Mouse (Mus musculus): ENCODE data around the gene Bbs9. TPM values are rescaled to one million over a fixed set of nuclear protein-coding genes. Genes with fewer than 3 reads are reported as not detected.

Bbs9 gene
- polyA plus RNA-seq, 1 experiment from 2014 or later, result 11.9 TPM

GRCm38 (mm10) chr9:22665155-22665554 lies 189.6 kb downstream of the Bbs9 start:
- Histone ChIP-seq H3K4me1 (no peaks in the 10 kb centered on the region), H3K9me3 (no peaks in the 10 kb centered on the region), H3K36me3 (replicated peaks) (no peaks in the 10 kb centered on the region), H3K4me3 (no peak overlapping the region), H3K27me3 (replicated peaks; ENCODE audit: low read depth, poor library complexity, severe bottlenecking) (no peaks in the 10 kb centered on the region), H3K27ac (replicated peaks) (no peak overlapping the region)
- DNase-seq (ENCODE audit: low spot score), result no peak
- WGBS, result 87% methylated on average over 8 of the region's 8 CpGs

- Histone ChIP-seq H3K9me3 (no peaks in the 10 kb centered on the region), H3K36me3 (replicated peaks) (no peaks in the 10 kb centered on the region), H3K4me1 (no peaks in the 10 kb centered on the region), H3K27me3 (replicated peaks; ENCODE audit: low read depth, poor library complexity, severe bottlenecking) (no peaks in the 10 kb centered on the region), H3K4me3 (no peak overlapping the region), H3K27ac (replicated peaks) (no peak overlapping the region)
- no peak for DNase-seq (ENCODE audit: low spot score)
- 95% methylated on average over 2 of the region's 2 CpGs for WGBS
These were observed 197.4 kb downstream of the Bbs9 start for GRCm38 (mm10) chr9:22672937-22673336.

GRCm38 (mm10) chr9:22677132-22677829 lies 201.8 kb downstream of the Bbs9 start:
- DNase-seq (ENCODE audit: low spot score), result no peak
- Histone ChIP-seq H3K9me3 (no peaks in the 10 kb centered on the region), H3K4me3 (no peak overlapping the region), H3K27me3 (replicated peaks; ENCODE audit: low read depth, poor library complexity, severe bottlenecking) (no peaks in the 10 kb centered on the region), H3K27ac (replicated peaks) (no peak overlapping the region), H3K4me1 (no peaks in the 10 kb centered on the region), H3K36me3 (replicated peaks) (no peaks in the 10 kb centered on the region)
- 92% methylated on average over 7 of the region's 7 CpGs for WGBS

- Histone ChIP-seq H3K4me1 (no peaks in the 10 kb centered on the region), H3K27ac (replicated peaks) (no peak overlapping the region), H3K9me3 (no peaks in the 10 kb centered on the region), H3K36me3 (replicated peaks) (no peaks in the 10 kb centered on the region), H3K4me3 (no peak overlapping the region), H3K27me3 (replicated peaks; ENCODE audit: low read depth, poor library complexity, severe bottlenecking) (no peaks in the 10 kb centered on the region)
- WGBS, result 85% methylated on average over 4 of the region's 4 CpGs
- DNase-seq (ENCODE audit: low spot score), result no peak
These were observed 202.5 kb downstream of the Bbs9 start for GRCm38 (mm10) chr9:22677997-22678396.

GRCm38 (mm10) chr9:22678496-22678895 lies 203.0 kb downstream of the Bbs9 start:
- Histone ChIP-seq H3K36me3 (replicated peaks) (no peaks in the 10 kb centered on the region), H3K9me3 (no peaks in the 10 kb centered on the region), H3K4me3 (no peak overlapping the region), H3K27ac (replicated peaks) (no peak overlapping the region), H3K4me1 (no peaks in the 10 kb centered on the region), H3K27me3 (replicated peaks; ENCODE audit: low read depth, poor library complexity, severe bottlenecking) (no peaks in the 10 kb centered on the region)
- DNase-seq (ENCODE audit: low spot score), result no peak
- 91% methylated on average over 4 of the region's 4 CpGs for WGBS

- no peak for DNase-seq (ENCODE audit: low spot score)
- 90% methylated on average over 4 of the region's 4 CpGs for WGBS
- Histone ChIP-seq H3K4me1 (peaks cover 5% of the 10 kb centered on the region; the same call in 1 of the 2 replicates), H3K36me3 (replicated peaks) (no peaks in the 10 kb centered on the region), H3K4me3 (no peak overlapping the region), H3K27ac (replicated peaks) (no peak overlapping the region), H3K27me3 (replicated peaks; ENCODE audit: low read depth, poor library complexity, severe bottlenecking) (no peaks in the 10 kb centered on the region), H3K9me3 (no peaks in the 10 kb centered on the region)
These were observed 204.0 kb downstream of the Bbs9 start for GRCm38 (mm10) chr9:22679485-22679884.

- no peaks in the 10 kb centered on the region for H3K27me3 ChIP-seq (replicated peaks; ENCODE audit: low read depth, poor library complexity, severe bottlenecking)
- H3K4me1 ChIP-seq, result peaks cover 5% of the 10 kb centered on the region; the same call in 1 of the 2 replicates
- H3K36me3 ChIP-seq (replicated peaks), result no peaks in the 10 kb centered on the region
- DNase-seq (ENCODE audit: low spot score), result no peak
- 89% methylated on average over 12 of the region's 12 CpGs for WGBS
- no peak overlapping the region for H3K4me3 ChIP-seq
- no peaks in the 10 kb centered on the region for H3K9me3 ChIP-seq
- no peak overlapping the region for H3K27ac ChIP-seq (replicated peaks)
These were observed 204.5 kb downstream of the Bbs9 start for GRCm38 (mm10) chr9:22680031-22680430.

- no peak overlapping the region for H3K4me3 ChIP-seq
- DNase-seq (ENCODE audit: low spot score), result no peak
- no peak overlapping the region for H3K27ac ChIP-seq (replicated peaks)
- H3K4me1 ChIP-seq, result peaks cover 5% of the 10 kb centered on the region; the same call in 1 of the 2 replicates
- WGBS, result 86% methylated on average over 1 of the region's 1 CpGs
- no peaks in the 10 kb centered on the region for H3K27me3 ChIP-seq (replicated peaks; ENCODE audit: low read depth, poor library complexity, severe bottlenecking)
- H3K9me3 ChIP-seq, result no peaks in the 10 kb centered on the region
- H3K36me3 ChIP-seq (replicated peaks), result no peaks in the 10 kb centered on the region
These were observed 205.0 kb downstream of the Bbs9 start for GRCm38 (mm10) chr9:22680484-22680883.

- 59% methylated on average over 3 of the region's 3 CpGs for WGBS
- DNase-seq (ENCODE audit: low spot score), result no peak
- H3K4me1 ChIP-seq, result peaks cover 9% of the 10 kb centered on the region; the same call in 1 of the 2 replicates
- no peak overlapping the region for H3K4me3 ChIP-seq
- H3K36me3 ChIP-seq (replicated peaks), result no peaks in the 10 kb centered on the region
- H3K27ac ChIP-seq (replicated peaks), result no peak overlapping the region
- H3K27me3 ChIP-seq (replicated peaks; ENCODE audit: low read depth, poor library complexity, severe bottlenecking), result no peaks in the 10 kb centered on the region
- H3K9me3 ChIP-seq, result no peaks in the 10 kb centered on the region
These were observed 208.3 kb downstream of the Bbs9 start for GRCm38 (mm10) chr9:22683786-22684185.

- Histone ChIP-seq H3K27me3 (replicated peaks; ENCODE audit: low read depth, poor library complexity, severe bottlenecking) (no peaks in the 10 kb centered on the region), H3K27ac (replicated peaks) (no peak overlapping the region), H3K4me1 (peaks cover 16% of the 10 kb centered on the region), H3K9me3 (no peaks in the 10 kb centered on the region), H3K36me3 (replicated peaks) (no peaks in the 10 kb centered on the region), H3K4me3 (no peak overlapping the region)
- no peak for DNase-seq (ENCODE audit: low spot score)
- WGBS, result 83% methylated on average over 6 of the region's 6 CpGs
These were observed 211.4 kb downstream of the Bbs9 start for GRCm38 (mm10) chr9:22686765-22687472.

GRCm38 (mm10) chr9:22690234-22690633 lies 214.7 kb downstream of the Bbs9 start:
- WGBS, result 45% methylated on average over 7 of the region's 7 CpGs
- no peaks in the 10 kb centered on the region for H3K27me3 ChIP-seq (replicated peaks; ENCODE audit: low read depth, poor library complexity, severe bottlenecking)

GRCm38 (mm10) chr9:22695392-22695791 lies 219.9 kb downstream of the Bbs9 start:
- 86% methylated on average over 4 of the region's 4 CpGs for WGBS
- H3K27me3 ChIP-seq (replicated peaks; ENCODE audit: low read depth, poor library complexity, severe bottlenecking), result no peaks in the 10 kb centered on the region
- peaks cover 12% of the 10 kb centered on the region for H3K4me1 ChIP-seq
- no peaks in the 10 kb centered on the region for H3K9me3 ChIP-seq
- no peaks in the 10 kb centered on the region for H3K36me3 ChIP-seq (replicated peaks)
- no peak for DNase-seq (ENCODE audit: low spot score)
- no peak overlapping the region for H3K4me3 ChIP-seq
- no peak overlapping the region for H3K27ac ChIP-seq (replicated peaks)

More at GRCm38 (mm10) chr9:22690234-22690633, 214.7 kb downstream of the Bbs9 start:
- Histone ChIP-seq H3K9me3 (no peaks in the 10 kb centered on the region), H3K36me3 (replicated peaks) (no peaks in the 10 kb centered on the region), H3K27ac (replicated peaks) (no peak overlapping the region), H3K4me1 (peaks cover 11% of the 10 kb centered on the region), H3K4me3 (no peak overlapping the region)
- no peak for DNase-seq (ENCODE audit: low spot score)

GRCm38 (mm10) chr9:22696809-22697374 lies 221.4 kb downstream of the Bbs9 start:
- Histone ChIP-seq H3K27me3 (replicated peaks; ENCODE audit: low read depth, poor library complexity, severe bottlenecking) (no peaks in the 10 kb centered on the region), H3K27ac (replicated peaks) (no peak overlapping the region), H3K9me3 (no peaks in the 10 kb centered on the region), H3K4me1 (peaks cover 10% of the 10 kb centered on the region), H3K4me3 (no peak overlapping the region), H3K36me3 (replicated peaks) (no peaks in the 10 kb centered on the region)
- no peak for DNase-seq (ENCODE audit: low spot score)
- 79% methylated on average over 7 of the region's 7 CpGs for WGBS
